Mouse (Mus musculus): ENCODE data around the gene Daam1. TPM values are rescaled to one million over a fixed set of nuclear protein-coding genes. Genes with fewer than 3 reads are reported as not detected.

Daam1 gene
- polyA plus RNA-seq, 2 experiments = 10.7 to 11.8 TPM

DNA sequence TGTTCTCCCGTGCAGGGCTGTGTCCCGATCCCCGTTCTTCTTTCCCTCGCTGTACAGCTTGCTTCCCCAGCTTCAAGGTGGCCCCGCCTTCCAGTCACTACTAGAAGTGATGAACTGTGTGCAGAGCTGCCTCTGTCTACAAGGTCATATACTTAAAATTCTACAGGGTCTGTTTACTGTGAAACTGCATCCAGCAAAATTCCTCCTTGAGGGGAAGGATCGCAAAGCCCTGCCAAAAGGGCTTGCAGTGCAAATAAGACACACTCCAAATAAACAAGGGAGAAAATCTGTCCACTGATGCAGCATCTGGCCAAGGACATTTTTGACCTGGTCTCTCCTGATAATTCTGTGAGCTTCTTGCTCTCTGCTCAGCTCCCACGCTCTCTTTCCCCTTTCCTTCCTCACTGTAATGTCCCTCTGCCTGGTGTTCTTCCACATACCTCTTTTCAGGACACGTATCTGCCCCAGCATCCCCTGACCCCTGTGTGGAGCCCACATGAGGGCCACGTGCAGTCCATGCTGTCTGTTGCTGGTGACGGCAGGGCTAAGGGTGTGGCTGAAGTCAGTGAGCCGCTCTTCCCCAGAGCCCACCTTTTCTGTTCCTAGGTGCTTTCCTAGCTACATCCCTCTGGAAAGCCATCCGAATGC lies 141.9 kb downstream of the Daam1 start:
- Histone ChIP-seq H3K9ac (ENCODE audit: low read depth, low read length, severe bottlenecking) (no peak overlapping the region), H3K4me3 (replicated peaks; ENCODE audit: low read length) (no peak overlapping the region), H3K27me3 (ENCODE audit: control insufficient read depth, insufficient read depth, low read length) (no peaks in the 10 kb centered on the region), H3K4me1 (ENCODE audit: control insufficient read depth, insufficient read depth, low read length) (no peaks in the 10 kb centered on the region), H3K9me3 (ENCODE audit: control insufficient read depth, low read length) (no peaks in the 10 kb centered on the region), H3K4me2 (replicated peaks; ENCODE audit: low read depth, low read length, severe bottlenecking) (no peak overlapping the region), H3K36me3 (ENCODE audit: control insufficient read depth, insufficient read depth, low read length) (peaks cover 37% of the 10 kb centered on the region), H3K27ac (replicated peaks; ENCODE audit: low read depth, low read length) (no peak overlapping the region)
- 79% methylated on average over 12 of the region's 12 CpGs for WGBS
- no peak for TF ChIP-seq POLR2A (IDR thresholded peaks at IDR 0.05; ENCODE audit: borderline replicate concordance, extremely low read depth, insufficient read depth, insufficient read length)
- DNase-seq (ENCODE audit: low spot score) (no peak), ATAC-seq (ENCODE audit: low FRiP score, low read depth) (no peak)

- no peak overlapping the region for H3K4me3 ChIP-seq (replicated peaks; ENCODE audit: low read length)
- H3K4me1 ChIP-seq (ENCODE audit: control insufficient read depth, insufficient read depth, low read length) = no peaks in the 10 kb centered on the region
- H3K27me3 ChIP-seq (ENCODE audit: control insufficient read depth, insufficient read depth, low read length) = no peaks in the 10 kb centered on the region
- 58% methylated on average over 9 of the region's 9 CpGs for WGBS
- no peaks in the 10 kb centered on the region for H3K9me3 ChIP-seq (ENCODE audit: control insufficient read depth, low read length)
- H3K4me2 ChIP-seq (replicated peaks; ENCODE audit: low read depth, low read length, severe bottlenecking) = no peak overlapping the region
- peaks cover 43% of the 10 kb centered on the region for H3K36me3 ChIP-seq (ENCODE audit: control insufficient read depth, insufficient read depth, low read length)
- ATAC-seq (ENCODE audit: low FRiP score, low read depth) (no peak), DNase-seq (ENCODE audit: low spot score) (no peak)
- TF ChIP-seq POLR2A (IDR thresholded peaks at IDR 0.05; ENCODE audit: borderline replicate concordance, extremely low read depth, insufficient read depth, insufficient read length) = no peak
- H3K27ac ChIP-seq (replicated peaks; ENCODE audit: low read depth, low read length) = no peak overlapping the region
- H3K9ac ChIP-seq (ENCODE audit: low read depth, low read length, severe bottlenecking) = no peak overlapping the region
Observed at GRCm38 (mm10) chr12:71973577-71973976, 142.7 kb downstream of the Daam1 start.

- Histone ChIP-seq H3K36me3 (ENCODE audit: control insufficient read depth, insufficient read depth, low read length) (peaks cover 48% of the 10 kb centered on the region), H3K27me3 (ENCODE audit: control insufficient read depth, insufficient read depth, low read length) (no peaks in the 10 kb centered on the region), H3K27ac (replicated peaks; ENCODE audit: low read depth, low read length) (no peak overlapping the region), H3K4me1 (ENCODE audit: control insufficient read depth, insufficient read depth, low read length) (no peaks in the 10 kb centered on the region), H3K4me2 (replicated peaks; ENCODE audit: low read depth, low read length, severe bottlenecking) (no peak overlapping the region), H3K9me3 (ENCODE audit: control insufficient read depth, low read length) (no peaks in the 10 kb centered on the region), H3K9ac (ENCODE audit: low read depth, low read length, severe bottlenecking) (no peak overlapping the region), H3K4me3 (replicated peaks; ENCODE audit: low read length) (no peak overlapping the region)
- WGBS = 67% methylated on average over 1 of the region's 1 CpGs
- ATAC-seq (ENCODE audit: low FRiP score, low read depth) (no peak), DNase-seq (ENCODE audit: low spot score) (no peak)
- TF ChIP-seq POLR2A (IDR thresholded peaks at IDR 0.05; ENCODE audit: borderline replicate concordance, extremely low read depth, insufficient read depth, insufficient read length) = no peak
Observed at GRCm38 (mm10) chr12:71975626-71976025, 144.7 kb downstream of the Daam1 start.

DNA sequence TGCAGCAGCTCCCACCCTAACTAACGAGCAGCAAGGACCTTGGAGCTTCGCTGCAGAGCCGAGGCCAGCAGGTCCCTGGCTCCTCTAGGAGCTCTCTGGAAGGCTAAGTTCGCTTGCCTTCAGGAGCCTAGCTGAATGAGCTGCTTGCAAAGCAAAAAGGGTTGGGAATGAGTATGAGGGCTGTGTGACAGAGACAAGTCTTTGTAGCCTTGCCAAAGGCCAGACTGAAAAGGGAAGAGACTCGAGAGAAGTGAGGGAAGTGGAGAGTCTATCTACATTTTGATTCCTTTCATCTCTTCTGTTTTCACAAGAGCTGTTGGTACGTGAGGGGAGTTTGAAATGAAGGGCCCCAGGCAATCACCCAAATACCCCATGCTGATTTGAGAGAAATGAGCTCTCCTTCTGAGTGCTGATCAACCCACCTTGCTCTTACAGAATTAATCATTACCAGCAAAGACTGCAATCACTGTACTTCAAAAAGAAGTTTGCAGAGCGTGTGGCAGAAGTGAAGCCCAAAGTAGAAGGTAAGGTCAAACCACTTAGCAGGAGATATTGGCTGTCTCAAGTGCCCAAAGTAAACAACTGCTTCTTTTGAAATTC lies 145.6 kb downstream of the Daam1 start:
- Histone ChIP-seq H3K4me1 (ENCODE audit: control insufficient read depth, insufficient read depth, low read length) (0 out of 2 replicates have a peak, but pooled peaks cover 2% of the 10 kb centered on the region), H3K36me3 (ENCODE audit: control insufficient read depth, insufficient read depth, low read length) (peaks cover 54% of the 10 kb centered on the region), H3K9me3 (ENCODE audit: control insufficient read depth, low read length) (no peaks in the 10 kb centered on the region), H3K4me3 (replicated peaks; ENCODE audit: low read length) (no peak overlapping the region), H3K27me3 (ENCODE audit: control insufficient read depth, insufficient read depth, low read length) (no peaks in the 10 kb centered on the region), H3K27ac (replicated peaks; ENCODE audit: low read depth, low read length) (no peak overlapping the region), H3K9ac (ENCODE audit: low read depth, low read length, severe bottlenecking) (no peak overlapping the region), H3K4me2 (replicated peaks; ENCODE audit: low read depth, low read length, severe bottlenecking) (no peak overlapping the region)
- ATAC-seq (ENCODE audit: low FRiP score, low read depth) = no peak
- TF ChIP-seq POLR2A (IDR thresholded peaks at IDR 0.05; ENCODE audit: borderline replicate concordance, extremely low read depth, insufficient read depth, insufficient read length) = no peak
- WGBS = 59% methylated on average over 7 of the region's 7 CpGs
- DNase-seq (ENCODE audit: low spot score) = no peak

DNA sequence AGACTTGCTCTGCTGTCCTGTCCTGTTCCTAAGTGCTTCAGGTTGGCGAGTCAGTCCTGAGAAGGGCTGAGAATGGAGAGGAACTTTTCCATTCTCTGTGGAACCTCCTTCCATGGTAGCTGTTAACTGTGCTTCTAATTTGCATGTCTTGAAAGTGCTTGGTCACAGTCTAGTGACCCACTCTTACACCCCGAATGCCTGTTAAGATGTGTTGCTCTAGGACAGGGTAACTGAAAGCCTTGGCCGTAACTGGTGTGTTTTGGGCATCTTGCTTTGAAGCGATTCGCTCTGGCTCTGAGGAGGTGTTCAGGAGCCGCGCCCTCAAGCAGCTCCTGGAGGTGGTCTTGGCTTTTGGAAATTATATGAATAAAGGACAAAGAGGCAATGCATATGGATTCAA lies 146.5 kb downstream of the Daam1 start:
- TF ChIP-seq POLR2A (IDR thresholded peaks at IDR 0.05; ENCODE audit: borderline replicate concordance, extremely low read depth, insufficient read depth, insufficient read length) = no peak
- H3K9ac ChIP-seq (ENCODE audit: low read depth, low read length, severe bottlenecking) = no peak overlapping the region

More for the DNA sequence above, 146.5 kb downstream of the Daam1 start:
- peaks cover 48% of the 10 kb centered on the region for H3K36me3 ChIP-seq (ENCODE audit: control insufficient read depth, insufficient read depth, low read length)
- H3K9me3 ChIP-seq (ENCODE audit: control insufficient read depth, low read length) = no peaks in the 10 kb centered on the region
- no peak overlapping the region for H3K4me2 ChIP-seq (replicated peaks; ENCODE audit: low read depth, low read length, severe bottlenecking)
- H3K4me1 ChIP-seq (ENCODE audit: control insufficient read depth, insufficient read depth, low read length) = 0 out of 2 replicates have a peak, but pooled peaks cover 2% of the 10 kb centered on the region
- no peak overlapping the region for H3K4me3 ChIP-seq (replicated peaks; ENCODE audit: low read length)
- no peak for ATAC-seq (ENCODE audit: low FRiP score, low read depth)
- no peak overlapping the region for H3K27ac ChIP-seq (replicated peaks; ENCODE audit: low read depth, low read length)
- no peaks in the 10 kb centered on the region for H3K27me3 ChIP-seq (ENCODE audit: control insufficient read depth, insufficient read depth, low read length)
- WGBS = 91% methylated on average over 7 of the region's 7 CpGs
- DNase-seq (ENCODE audit: low spot score) = no peak

Measured in limb, embryonic 14.5 days (tissue).